Mouse (Mus musculus) hindbrain, embryonic 15.5 days (tissue): ENCODE data around the gene Krt86. TPM values are rescaled to one million over a fixed set of nuclear protein-coding genes. Genes with fewer than 3 reads are reported as not detected.

Experiments used
- ATAC-seq: fragments of 200-750 bp; cut with Nextera tagmentation; 2 replicates; pipeline ENCODE4 v1.8.0; 2017; ENCODE audit warnings: low read depth, moderate number of reproducible peaks, moderate TSS enrichment; ENCODE audit not compliant: low FRiP score
- H3K27ac ChIP-seq: fragments of 300-500 bp; sonication (generic); replicated peaks from 2 replicates; pipeline ENCODE4 v1.5.1; 2015; ENCODE audit warnings: mild to moderate bottlenecking, inconsistent platforms
- H3K27me3 ChIP-seq: fragments of 300-500 bp; sonication (generic); 2 replicates; pipeline ENCODE4 v1.6.1; 2015; ENCODE audit warnings: control low read depth, inconsistent platforms
- H3K36me3 ChIP-seq: fragments of 300-500 bp; sonication (generic); 2 replicates; pipeline ENCODE4 v1.6.1; 2015; ENCODE audit warnings: control low read depth, inconsistent platforms
- H3K4me1 ChIP-seq: fragments of 300-500 bp; sonication (generic); replicated peaks from 2 replicates; pipeline ENCODE4 v1.6.1; 2015; ENCODE audit warnings: control low read depth, inconsistent platforms
- H3K4me2 ChIP-seq: fragments of 300-500 bp; sonication (generic); 2 replicates; pipeline ENCODE4 v1.6.1; 2015; ENCODE audit warnings: moderate library complexity, mild to moderate bottlenecking, inconsistent platforms
- H3K4me3 ChIP-seq: fragments of 300-500 bp; sonication (generic); 2 replicates; pipeline ENCODE4 v1.5.1; 2015; ENCODE audit warnings: mild to moderate bottlenecking, inconsistent platforms
- H3K9ac ChIP-seq: fragments of 300-500 bp; sonication (generic); 2 replicates; pipeline ENCODE4 v1.6.1; 2015; ENCODE audit warnings: inconsistent platforms
- H3K9me3 ChIP-seq: fragments of 300-500 bp; sonication (generic); 2 replicates; pipeline ENCODE4 v1.6.1; 2016; ENCODE audit warnings: control low read depth, inconsistent platforms
- WGBS: fragments of 180-500 bp; shearing (Covaris S2); methylation state at CpG from one replicate; pipeline ENCODE4 v1.1.7; 2015; 5-methylcytosine and 5-hydroxymethylcytosine counted together
- polyA plus RNA-seq: library from polyadenylated mRNA; unstranded; fragments of >200 nt; fragmentation: Nextera tagmentation; extraction: Ambion mirVana; gene quantifications from 2 replicates; pipeline ENCODE4 v1.2.1, GENCODE M21; 2015

The Krt86 gene
- 0.09 and 0.12 TPM in 2 replicates for polyA plus RNA-seq

DNA sequence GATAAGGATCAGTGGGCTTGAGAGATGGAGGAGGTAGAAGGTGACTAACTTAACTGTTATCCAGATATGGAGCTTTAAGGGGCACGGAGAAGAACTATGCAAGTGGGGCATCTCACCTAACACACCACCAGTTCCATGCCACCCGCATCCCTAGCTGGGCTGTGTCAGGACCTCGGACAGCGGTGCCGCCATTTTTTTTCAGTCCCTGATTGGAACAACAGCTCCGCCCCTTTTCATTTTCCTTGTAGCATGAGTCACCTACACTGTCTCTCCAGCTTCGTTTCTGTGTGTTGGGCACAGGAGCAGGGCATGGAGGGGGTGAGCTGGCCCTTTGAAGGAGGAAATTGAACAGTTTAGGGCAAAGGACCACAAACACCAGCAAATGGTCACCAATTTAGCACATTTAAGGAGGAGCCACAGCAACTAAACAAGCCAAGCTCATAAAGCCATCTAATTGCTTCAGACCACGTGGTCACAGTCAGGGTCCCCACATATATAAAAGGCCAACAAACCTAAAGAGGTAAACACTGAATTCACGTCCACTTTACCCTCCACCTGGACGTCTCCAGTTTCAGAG is at the start of gene Krt86:
Krt86 (plus strand) TSS at position 527 of the 577 bp plus-strand sequence.
- 41% methylated on average over 10 of the region's 10 CpGs for WGBS
- Histone ChIP-seq H3K9me3 (no peaks in the 10 kb centered on the region), H3K27ac (no peak within 1 kb of the TSS), H3K9ac (no peak within 1 kb of the TSS), H3K36me3 (no peaks in the 10 kb centered on the region), H3K4me3 (no peak within 1 kb of the TSS), H3K4me1 (no peaks in the 10 kb centered on the region), H3K27me3 (no peaks in the 10 kb centered on the region), H3K4me2 (no peak within 1 kb of the TSS)
- ATAC-seq: no peak

DNA sequence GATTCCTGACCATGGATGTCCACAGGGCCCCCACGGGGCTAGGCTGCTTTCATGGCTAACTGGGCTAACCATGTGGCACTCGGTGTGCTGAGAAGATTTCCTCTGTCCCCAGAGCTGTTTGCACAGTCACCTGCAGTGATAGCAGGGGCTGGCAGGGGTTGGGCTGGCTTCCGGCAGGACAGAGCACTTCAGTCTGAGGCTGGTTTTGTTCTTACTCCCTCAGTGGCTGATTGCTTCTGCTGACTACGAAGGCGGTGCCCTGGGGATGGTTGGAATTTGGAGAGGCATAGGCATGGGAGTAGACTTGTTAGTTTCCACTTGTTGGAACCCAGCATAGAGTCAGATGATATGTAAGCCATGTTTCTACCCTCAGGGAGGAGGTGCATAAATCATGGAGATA is 48.4 kb upstream of the Krt86 start:
- H3K9ac ChIP-seq: no peak overlapping the region
- no peak overlapping the region for H3K4me2 ChIP-seq
- 26% methylated on average over 5 of the region's 5 CpGs for WGBS
- no peaks in the 10 kb centered on the region for H3K4me1 ChIP-seq
- no peaks in the 10 kb centered on the region for H3K36me3 ChIP-seq
- no peaks in the 10 kb centered on the region for H3K9me3 ChIP-seq
- no peak for ATAC-seq
- H3K27ac ChIP-seq: no peak overlapping the region
- H3K4me3 ChIP-seq: no peak overlapping the region
- H3K27me3 ChIP-seq: no peaks in the 10 kb centered on the region

DNA sequence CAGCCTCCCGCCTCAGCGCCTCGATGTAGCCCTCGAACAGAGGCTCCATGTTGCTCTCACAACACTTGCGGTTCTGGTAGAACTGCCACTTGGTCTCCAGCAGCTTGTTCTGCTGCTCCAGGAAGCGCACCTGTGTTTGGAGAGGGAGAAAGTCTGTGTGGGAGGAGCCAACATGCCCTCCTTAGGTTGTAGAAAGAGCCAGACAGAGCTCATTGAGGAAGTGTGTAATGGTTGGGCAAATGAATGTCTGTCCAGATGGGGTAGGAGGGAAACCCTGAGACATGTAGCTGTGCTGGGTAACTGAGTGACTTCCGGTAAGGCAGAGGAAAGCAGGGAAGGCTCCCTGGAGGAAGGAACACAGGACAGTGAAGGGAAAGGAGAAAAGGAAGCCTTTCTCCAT is 36.7 kb upstream of the Krt86 start:
- H3K36me3 ChIP-seq: no peaks in the 10 kb centered on the region
- peaks cover 18% of the 10 kb centered on the region for H3K27me3 ChIP-seq
- H3K9me3 ChIP-seq: no peaks in the 10 kb centered on the region
- H3K9ac ChIP-seq: no peak overlapping the region
- no peak overlapping the region for H3K4me2 ChIP-seq
- no peak overlapping the region for H3K27ac ChIP-seq
- H3K4me3 ChIP-seq: no peak overlapping the region
- peaks cover 8% of the 10 kb centered on the region for H3K4me1 ChIP-seq
- WGBS: 89% methylated on average over 7 of the region's 7 CpGs
- no peak for ATAC-seq

GRCm38 (mm10) chr15:101438555-101438954 is 34.7 kb upstream of the Krt86 start, which contains the start of gene Krt87:
Gene Krt87 (minus strand): TSS chr15:101438804.
- Histone ChIP-seq H3K9ac (peak within 1 kb of the TSS; percentile 48), H3K4me2 (peak within 1 kb of the TSS; percentile 88), H3K27ac (no peak within 1 kb of the TSS), H3K4me3 (peak within 1 kb of the TSS; percentile 39), H3K36me3 (no peaks in the 10 kb centered on the region), H3K9me3 (no peaks in the 10 kb centered on the region), H3K4me1 (peaks cover 8% of the 10 kb centered on the region), H3K27me3 (peaks cover 18% of the 10 kb centered on the region)
- no peak for ATAC-seq
- 2% methylated on average over 34 of the region's 34 CpGs for WGBS

DNA sequence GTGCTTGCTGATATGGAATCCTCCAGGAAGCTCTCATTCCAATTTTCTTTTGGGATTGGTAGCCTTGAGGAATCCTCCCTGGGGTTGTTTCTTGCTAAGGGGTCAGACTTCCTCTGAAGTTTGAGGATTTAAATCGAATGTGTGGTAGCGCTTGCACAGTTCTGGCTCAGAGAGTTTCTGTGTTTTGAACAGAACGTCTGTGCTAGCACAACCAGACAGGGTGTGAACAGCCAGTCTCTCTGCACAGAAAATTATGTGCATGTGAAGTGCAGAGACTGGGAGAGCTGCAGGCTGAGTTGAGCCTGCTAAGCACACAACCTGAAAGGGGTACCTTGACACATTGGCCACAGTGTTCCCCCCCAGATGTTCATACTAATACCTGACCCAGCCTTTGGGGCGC is 32.4 kb upstream of the Krt86 start:
- no peak overlapping the region for H3K9ac ChIP-seq
- WGBS: 84% methylated on average over 4 of the region's 4 CpGs
- H3K4me3 ChIP-seq: no peak overlapping the region
- peaks cover 8% of the 10 kb centered on the region for H3K4me1 ChIP-seq
- no peak overlapping the region for H3K4me2 ChIP-seq
- no peak overlapping the region for H3K27ac ChIP-seq
- peaks cover 18% of the 10 kb centered on the region for H3K27me3 ChIP-seq
- H3K36me3 ChIP-seq: no peaks in the 10 kb centered on the region
- no peaks in the 10 kb centered on the region for H3K9me3 ChIP-seq
- ATAC-seq: no peak

- Histone ChIP-seq H3K9me3 (no peaks in the 10 kb centered on the region), H3K27me3 (no peaks in the 10 kb centered on the region), H3K4me2 (no peak overlapping the region), H3K27ac (no peak overlapping the region), H3K36me3 (no peaks in the 10 kb centered on the region), H3K4me3 (no peak overlapping the region), H3K9ac (no peak overlapping the region), H3K4me1 (no peaks in the 10 kb centered on the region)
- WGBS: 74% methylated on average over 11 of the region's 11 CpGs
- no peak for ATAC-seq
These were observed 26.7 kb upstream of the Krt86 start for GRCm38 (mm10) chr15:101446572-101446971.

GRCm38 (mm10) chr15:101447444-101447843 is 25.8 kb upstream of the Krt86 start, which contains the start of gene Krt88:
Gene Krt88 (plus strand): TSS chr15:101447744.
- Histone ChIP-seq H3K27ac (no peak within 1 kb of the TSS), H3K9me3 (no peaks in the 10 kb centered on the region), H3K36me3 (no peaks in the 10 kb centered on the region), H3K4me3 (no peak within 1 kb of the TSS), H3K27me3 (no peaks in the 10 kb centered on the region), H3K4me1 (no peaks in the 10 kb centered on the region), H3K9ac (no peak within 1 kb of the TSS), H3K4me2 (no peak within 1 kb of the TSS)
- WGBS: 87% methylated on average over 2 of the region's 2 CpGs
- ATAC-seq: no peak

- H3K4me2 ChIP-seq: peak overlapping the region; percentile 16; the same call in 1 of the 2 replicates
- no peak for ATAC-seq
These were observed 20.1 kb upstream of the Krt86 start for GRCm38 (mm10) chr15:101453093-101453736.

DNA sequence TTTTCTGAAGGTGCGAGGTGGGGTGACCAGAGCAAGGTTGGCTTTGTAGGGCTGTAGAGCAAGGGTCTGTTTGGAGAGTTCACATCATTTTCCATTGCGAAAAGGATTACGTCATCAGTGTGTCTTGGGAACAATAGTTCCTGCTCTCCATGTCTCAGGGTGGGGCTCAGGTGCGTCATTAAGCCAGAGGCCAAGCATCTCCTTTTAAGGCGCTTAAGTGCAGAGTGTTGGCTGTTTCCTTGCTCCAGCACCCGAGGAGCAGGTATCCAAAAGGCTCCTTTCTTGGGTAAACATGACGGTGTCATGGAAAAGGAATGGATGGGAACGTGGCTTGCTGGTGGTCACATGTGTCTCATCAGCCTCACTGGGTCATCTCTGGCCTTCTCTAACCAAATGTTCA is 18.5 kb upstream of the Krt86 start:
- Histone ChIP-seq H3K36me3 (no peaks in the 10 kb centered on the region), H3K27me3 (no peaks in the 10 kb centered on the region), H3K4me3 (no peak overlapping the region), H3K27ac (no peak overlapping the region), H3K4me1 (peaks cover 8% of the 10 kb centered on the region; the same call in 1 of the 2 replicates), H3K9ac (no peak overlapping the region), H3K9me3 (no peaks in the 10 kb centered on the region), H3K4me2 (no peak overlapping the region)
- 89% methylated on average over 8 of the region's 8 CpGs for WGBS
- ATAC-seq: no peak

More at GRCm38 (mm10) chr15:101453093-101453736, 20.1 kb upstream of the Krt86 start:
- 8% methylated on average over 13 of the region's 13 CpGs for WGBS
- Histone ChIP-seq H3K4me1 (peaks cover under 1% of the 10 kb centered on the region; the same call in 1 of the 2 replicates), H3K9ac (no peak overlapping the region), H3K4me3 (no peak overlapping the region), H3K36me3 (no peaks in the 10 kb centered on the region), H3K9me3 (no peaks in the 10 kb centered on the region), H3K27ac (no peak overlapping the region), H3K27me3 (no peaks in the 10 kb centered on the region)

DNA sequence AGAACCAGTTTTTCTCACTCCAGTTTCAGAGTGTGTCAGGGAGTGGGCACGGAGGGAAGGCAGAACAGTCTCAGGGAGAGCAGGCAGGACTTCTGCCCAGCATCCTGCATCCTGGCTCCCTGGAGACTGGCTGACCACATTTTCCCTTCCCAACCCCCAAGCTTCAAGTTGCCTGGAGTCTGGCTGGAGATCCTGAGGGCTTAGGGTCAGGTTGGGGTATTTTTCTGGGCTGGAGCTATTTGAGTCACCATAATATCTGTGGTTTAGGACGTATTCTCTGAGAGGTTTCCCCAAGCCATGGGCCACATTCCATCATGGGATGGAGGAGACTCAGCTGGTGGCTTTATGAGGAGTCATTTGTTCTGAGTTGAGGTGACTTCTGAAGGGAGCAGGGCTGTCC is 18.0 kb upstream of the Krt86 start:
- no peaks in the 10 kb centered on the region for H3K36me3 ChIP-seq
- 78% methylated on average over 2 of the region's 2 CpGs for WGBS

GRCm38 (mm10) chr15:101455891-101456290 is 17.4 kb upstream of the Krt86 start:
- no peaks in the 10 kb centered on the region for H3K9me3 ChIP-seq
- H3K36me3 ChIP-seq: no peaks in the 10 kb centered on the region
- no peak overlapping the region for H3K27ac ChIP-seq
- no peak for ATAC-seq
- peaks cover 8% of the 10 kb centered on the region; the same call in 1 of the 2 replicates for H3K4me1 ChIP-seq
- H3K4me3 ChIP-seq: no peak overlapping the region
- H3K27me3 ChIP-seq: no peaks in the 10 kb centered on the region
- no peak overlapping the region for H3K9ac ChIP-seq
- H3K4me2 ChIP-seq: no peak overlapping the region
- WGBS: 90% methylated on average over 6 of the region's 6 CpGs

More for the DNA sequence above, 18.0 kb upstream of the Krt86 start:
- Histone ChIP-seq H3K4me2 (no peak overlapping the region), H3K27me3 (no peaks in the 10 kb centered on the region), H3K9me3 (no peaks in the 10 kb centered on the region), H3K27ac (no peak overlapping the region), H3K9ac (no peak overlapping the region), H3K4me1 (peaks cover 8% of the 10 kb centered on the region; the same call in 1 of the 2 replicates), H3K4me3 (no peak overlapping the region)
- no peak for ATAC-seq

- Histone ChIP-seq H3K27ac (no peak overlapping the region; the same call in 1 of the 2 replicates), H3K27me3 (no peaks in the 10 kb centered on the region), H3K4me2 (no peak overlapping the region), H3K9ac (no peak overlapping the region), H3K9me3 (no peaks in the 10 kb centered on the region), H3K4me3 (no peak overlapping the region), H3K36me3 (no peaks in the 10 kb centered on the region), H3K4me1 (peaks cover 8% of the 10 kb centered on the region; the same call in 1 of the 2 replicates)
- ATAC-seq: no peak
- WGBS: 31% methylated on average over 16 of the region's 16 CpGs
These were observed 14.8 kb upstream of the Krt86 start for GRCm38 (mm10) chr15:101458361-101458930.
